Mouse (Mus musculus): Measurements from ENCODE around the gene Birc6.
"Not testable (repeated sequence)": the region's sequence is repeated elsewhere in the genome, so short reads cannot be mapped to it uniquely, and the experiment has no call there.

The Birc6 gene

GRCm38 (mm10) chr17:74569219-74569618 is 41.1 kb downstream of the Birc6 start:
- no peak for DNase-seq

GRCm38 (mm10) chr17:74570585-74570984 is 42.5 kb downstream of the Birc6 start:
- DNase-seq, result no peak

DNA sequence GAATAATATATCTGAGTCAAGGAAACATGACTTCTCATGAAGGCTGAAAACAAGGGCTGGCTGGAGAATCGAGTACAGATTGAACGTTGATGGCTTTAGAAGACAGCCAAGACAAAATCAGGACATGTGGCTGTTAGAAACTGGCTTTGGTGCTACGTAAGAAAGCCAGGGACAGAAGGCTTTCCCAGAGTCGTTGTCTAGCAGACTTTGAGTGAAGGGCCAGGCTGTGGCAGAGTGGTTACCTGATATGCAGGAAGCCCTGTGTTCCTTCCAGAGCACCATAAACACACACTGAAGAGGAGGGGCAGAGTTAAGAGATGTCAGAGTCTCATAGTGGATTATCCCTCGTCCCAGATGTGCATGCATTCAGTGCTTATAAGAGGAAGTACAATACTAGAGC is 49.1 kb downstream of the Birc6 start:
- no peak for DNase-seq

GRCm38 (mm10) chr17:74579586-74579985 is 51.5 kb downstream of the Birc6 start:
- no peak for DNase-seq

DNA sequence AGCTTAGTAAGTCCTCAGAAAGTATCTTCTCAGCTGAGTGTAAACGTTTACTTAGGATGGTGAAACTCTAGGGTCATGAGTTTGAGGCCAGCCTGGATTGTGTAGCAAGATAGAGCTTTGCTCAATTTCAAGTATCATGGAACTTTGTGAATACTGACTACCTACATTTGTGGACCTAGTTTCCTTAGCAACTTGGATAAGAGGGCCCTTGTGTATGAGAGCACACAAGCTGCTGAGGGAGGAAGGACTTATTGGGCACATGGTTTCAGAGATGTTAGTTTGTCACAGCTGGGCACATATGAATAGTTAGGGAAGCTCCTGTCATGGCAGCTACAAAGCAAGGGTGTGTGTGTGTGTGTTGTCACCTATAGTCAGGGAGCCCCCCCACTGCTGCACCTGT is 52.6 kb downstream of the Birc6 start:
- DNase-seq, result no peak

GRCm38 (mm10) chr17:74586768-74587167 is 58.7 kb downstream of the Birc6 start:
- DNase-seq, result no peak

- no peak for DNase-seq
These were observed 70.8 kb downstream of the Birc6 start for GRCm38 (mm10) chr17:74598908-74599307.

- DNase-seq, result no peak
These were observed 71.3 kb downstream of the Birc6 start for GRCm38 (mm10) chr17:74599396-74599795.

DNA sequence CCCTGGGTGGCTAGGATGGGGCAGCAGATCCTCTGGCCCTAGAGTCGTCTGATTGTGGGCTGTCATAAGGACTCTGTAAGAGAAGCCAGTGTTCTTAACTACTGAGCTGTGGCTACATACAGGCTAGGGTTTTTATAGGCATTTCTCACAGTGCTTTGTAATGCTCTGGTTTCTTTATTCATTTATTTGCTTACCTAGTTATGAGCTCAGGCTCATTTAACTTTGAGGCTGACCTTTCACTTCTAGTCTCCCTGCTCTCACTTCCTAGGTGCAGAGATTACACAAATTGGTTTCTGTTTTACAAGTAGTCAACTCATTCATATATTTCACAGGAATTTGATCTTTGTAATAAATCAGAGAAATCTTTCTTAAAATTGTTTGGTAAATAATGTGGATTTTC is 73.1 kb downstream of the Birc6 start:
- DNase-seq, result no peak

DNA sequence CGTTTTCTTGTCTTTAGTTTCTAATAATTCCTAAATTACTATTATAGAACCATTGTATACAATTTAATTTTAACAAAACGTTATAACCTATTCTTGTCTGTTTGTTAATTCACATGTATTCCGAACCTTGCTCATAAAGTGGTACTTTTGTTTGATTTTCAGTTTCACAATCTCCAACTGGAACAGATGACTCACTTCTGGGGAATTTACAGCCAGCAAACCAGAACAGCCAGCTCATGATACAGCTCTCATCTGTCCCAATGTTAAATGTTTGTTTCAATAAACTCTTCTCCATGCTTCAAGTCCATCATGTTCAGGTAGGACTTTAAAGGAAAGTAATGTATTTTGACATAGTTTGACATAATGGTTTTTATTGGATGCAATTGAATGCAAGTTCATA is 102.7 kb downstream of the Birc6 start:
- DNase-seq, result no peak

- DNase-seq, result no peak
These were observed 114.3 kb downstream of the Birc6 start for GRCm38 (mm10) chr17:74642445-74642844.

DNA sequence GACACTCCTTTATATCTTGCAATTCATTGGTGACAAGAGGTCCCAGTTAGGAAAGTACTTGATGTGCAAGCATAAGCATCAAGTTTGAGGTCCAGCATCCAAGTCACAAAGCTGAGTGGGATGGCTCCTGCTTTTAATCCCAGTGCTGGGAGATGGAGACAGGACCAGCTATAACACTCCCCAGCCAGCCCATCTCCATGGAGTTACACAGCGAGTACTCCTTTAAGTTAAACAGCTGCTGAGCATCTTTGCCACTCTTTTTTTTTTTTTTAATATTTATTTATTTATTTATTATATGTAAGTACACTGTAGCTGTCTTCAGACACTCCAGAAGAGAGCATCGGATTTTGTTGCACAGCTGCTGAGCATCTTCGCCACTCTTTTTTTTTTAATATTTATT is 130.3 kb downstream of the Birc6 start:
- no peak for DNase-seq

DNA sequence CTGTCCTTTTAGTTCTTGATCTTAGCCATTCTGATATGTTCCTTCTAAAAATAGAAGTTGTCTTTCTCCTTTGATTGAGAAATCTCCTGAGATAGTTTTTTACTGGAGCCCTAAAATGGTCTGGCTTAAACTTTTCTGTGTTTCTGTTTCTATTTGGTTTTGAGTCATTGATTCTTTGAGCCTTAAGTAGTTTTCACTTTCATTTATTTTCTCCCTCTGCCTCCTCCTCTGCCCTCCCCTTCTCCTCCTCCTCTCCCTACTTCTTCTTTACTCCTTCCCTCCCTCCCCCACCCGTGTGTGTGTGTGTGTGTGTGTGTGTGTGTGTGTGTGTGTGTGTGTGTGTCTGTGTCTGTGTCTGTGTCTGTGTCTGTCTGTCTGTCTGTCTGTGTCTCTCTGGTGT is 139.9 kb downstream of the Birc6 start:
- no peak for DNase-seq

DNA sequence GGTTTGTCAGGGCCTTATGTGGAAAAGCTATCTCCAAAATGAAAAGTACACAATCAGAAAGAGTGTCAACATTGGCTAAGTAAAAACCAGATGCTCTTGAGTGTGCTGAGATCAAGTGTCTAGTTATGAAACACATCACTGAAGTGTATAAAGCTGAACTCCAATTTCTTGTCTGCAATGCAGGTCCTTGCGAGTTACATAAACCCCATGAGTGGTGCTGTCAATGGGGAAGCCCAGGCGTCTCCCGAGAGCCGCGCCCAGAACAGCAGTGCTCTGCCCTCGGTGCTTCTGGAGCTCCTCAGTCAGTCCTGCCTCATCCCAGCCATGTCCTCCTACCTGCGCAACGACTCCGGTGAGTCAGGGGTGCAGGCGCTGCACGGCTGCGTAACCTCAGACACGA is 141.9 kb downstream of the Birc6 start:
- DNase-seq, result peak; percentile 40

- DNase-seq, result no peak
These were observed 144.4 kb downstream of the Birc6 start for GRCm38 (mm10) chr17:74672446-74672845.

DNA sequence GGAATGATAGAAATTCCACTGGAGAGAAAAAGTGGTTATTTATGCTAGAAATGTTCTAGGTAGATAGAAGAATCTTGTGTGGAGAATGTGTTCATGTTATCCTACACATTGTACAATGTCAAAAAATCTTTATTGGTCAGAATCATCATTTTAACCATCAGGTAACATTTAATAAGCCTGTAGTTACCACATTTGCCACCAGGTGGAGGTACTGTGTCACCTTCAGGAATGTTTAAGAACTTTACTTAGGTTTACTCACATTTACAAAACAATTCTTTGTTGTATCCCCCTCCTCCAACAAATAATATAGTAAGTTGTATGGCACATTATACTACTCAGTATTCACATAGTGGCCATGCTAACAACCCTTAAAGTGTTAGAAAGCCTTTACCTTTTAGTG is 145.2 kb downstream of the Birc6 start:
- peak; percentile 69 for DNase-seq

- DNase-seq, result no peak
These were observed 150.0 kb downstream of the Birc6 start for GRCm38 (mm10) chr17:74678061-74678460.

DNA sequence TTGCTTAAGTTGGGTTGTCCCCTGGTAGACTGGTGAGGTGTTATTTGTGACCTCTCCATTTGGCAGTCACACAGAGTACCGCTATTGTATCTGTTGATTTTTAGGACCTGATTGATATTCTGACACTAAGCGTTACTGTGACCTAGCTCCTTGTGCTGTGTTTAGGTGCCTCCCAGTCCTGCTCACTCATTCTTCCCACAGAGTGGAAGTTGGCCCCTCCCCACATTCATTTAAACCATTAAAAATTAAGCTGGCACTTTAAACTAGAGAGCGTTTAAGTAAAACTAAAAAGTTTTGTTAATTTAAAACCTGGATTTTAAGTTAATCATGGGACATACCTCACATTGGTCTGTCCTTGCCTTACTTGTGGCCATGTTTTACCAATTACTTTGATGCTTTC is 156.8 kb downstream of the Birc6 start:
- DNase-seq, result no peak

DNA sequence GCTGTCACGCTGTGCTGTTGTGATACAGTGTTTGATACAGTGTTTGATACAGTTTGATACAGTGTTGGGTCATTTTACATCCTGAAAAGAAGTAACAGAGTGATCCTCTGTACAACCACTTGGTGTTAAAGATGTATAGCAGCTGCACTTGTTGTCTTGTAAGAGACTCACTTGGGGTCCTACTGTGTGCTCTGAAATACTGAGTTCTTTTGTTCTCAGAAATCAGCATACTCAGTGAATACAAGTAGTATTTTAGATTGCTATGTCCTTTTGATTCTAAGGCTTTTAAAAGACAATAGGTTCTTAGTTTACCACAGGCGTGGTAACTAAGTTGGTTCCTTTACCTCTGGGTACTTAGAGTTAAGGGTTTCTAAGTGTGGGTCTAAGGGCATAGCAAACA is 160.5 kb downstream of the Birc6 start:
- no peak for DNase-seq

GRCm38 (mm10) chr17:74689406-74689805 is 161.3 kb downstream of the Birc6 start:
- no peak for DNase-seq

DNA sequence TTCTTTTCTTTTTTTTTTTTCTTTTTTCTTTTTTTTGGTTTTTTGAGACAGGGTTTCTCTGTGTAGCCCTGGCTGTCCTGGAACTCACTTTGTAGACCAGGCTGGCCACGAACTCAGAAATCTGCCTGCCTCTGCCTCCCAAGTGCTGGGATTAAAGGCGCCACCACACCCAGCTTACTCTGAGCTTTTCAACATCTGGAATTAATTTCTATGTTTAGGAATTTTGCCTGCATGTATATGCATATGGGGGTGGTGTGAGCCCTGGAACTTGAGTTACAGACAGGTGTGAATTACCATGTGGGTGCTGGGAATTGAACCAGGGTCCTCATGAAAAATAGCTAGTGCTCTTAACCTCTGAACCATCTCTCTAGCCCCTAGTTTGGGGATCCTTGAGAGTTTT is 173.6 kb downstream of the Birc6 start:
- not testable (repeated sequence) for DNase-seq

- no peak for DNase-seq
These were observed 177.4 kb downstream of the Birc6 start for GRCm38 (mm10) chr17:74705480-74705879.

DNA sequence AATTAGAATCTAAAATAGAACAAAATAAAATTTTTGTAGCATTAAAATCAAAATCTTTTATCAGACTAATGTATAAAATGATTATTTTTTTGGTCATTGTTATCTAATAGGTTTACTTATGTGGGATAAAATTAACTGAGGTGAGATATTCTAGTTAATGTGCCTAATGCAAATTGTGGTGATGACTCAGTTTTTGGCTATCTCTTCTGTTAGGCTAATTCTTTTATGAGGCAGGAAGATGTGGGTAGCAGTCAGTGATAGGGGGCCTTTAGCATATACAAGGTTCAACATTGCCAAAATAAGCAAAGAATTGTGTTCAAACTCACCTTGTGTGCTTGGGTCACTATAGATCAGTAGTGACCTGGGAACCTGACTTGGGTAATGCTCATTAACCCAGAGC is 178.5 kb downstream of the Birc6 start:
- no peak for DNase-seq

DNA sequence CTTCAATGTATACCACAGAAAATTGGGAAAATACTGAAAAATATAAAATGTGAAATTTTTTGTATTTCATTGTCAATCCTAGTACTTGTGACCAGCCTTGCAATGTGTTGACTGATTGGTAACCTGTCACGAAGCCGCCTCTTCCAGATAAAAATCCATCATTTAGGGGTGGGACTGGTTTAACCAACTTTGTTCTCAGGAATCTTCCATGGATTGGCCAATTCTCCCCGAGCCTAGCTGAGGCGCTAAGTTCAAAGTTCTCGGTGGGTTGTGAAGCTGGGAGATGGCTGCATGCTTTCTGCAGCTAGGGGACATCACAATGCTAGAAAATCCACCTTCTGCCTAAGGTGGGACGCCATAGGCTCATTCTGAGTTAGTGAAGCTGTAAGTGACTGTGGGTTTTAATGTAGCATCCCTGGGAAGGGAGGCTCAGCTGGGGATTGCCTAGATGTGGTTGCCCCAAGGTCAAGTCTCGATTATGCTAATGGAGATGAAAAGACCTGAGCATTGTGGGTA is 179.6 kb downstream of the Birc6 start:
- DNase-seq, result no peak

GRCm38 (mm10) chr17:74710731-74711130 is 182.6 kb downstream of the Birc6 start:
- peak; percentile 15 for DNase-seq

- no peak for DNase-seq
These were observed 183.5 kb downstream of the Birc6 start for GRCm38 (mm10) chr17:74711627-74712026.

Data from lung, postnatal 14 days (tissue).